Mouse (Mus musculus) G1E (cell line): Measurements from ENCODE around the gene Pawr. TPM values are rescaled to one million over a fixed set of nuclear protein-coding genes. Genes with fewer than 3 reads are reported as not detected.

Experiments
- ATAC-seq: 2 replicates; pipeline ENCODE4 v1.8.0; 2016; ENCODE audit warnings: mild to moderate bottlenecking; ENCODE audit not compliant: insufficient number of reproducible peaks, poor library complexity, low FRiP score, severe bottlenecking; ENCODE audit errors: extremely low read depth
- DNase-seq: peaks from one replicate; pipeline ENCODE4 v3.0.0; 2012; ENCODE audit warnings: low spot score
- H3K27me3 ChIP-seq: 2 replicates; pipeline ENCODE4 v1.6.1; 2012; ENCODE audit warnings: mild to moderate bottlenecking, low read length, inconsistent platforms; ENCODE audit not compliant: insufficient read depth
- H3K36me3 ChIP-seq: replicated peaks from 2 replicates; pipeline ENCODE3; 2012; ENCODE audit warnings: mild to moderate bottlenecking, inconsistent platforms
- H3K4me1 ChIP-seq: 2 replicates; pipeline ENCODE4 v1.6.1; 2012; ENCODE audit warnings: low read depth, low read length, inconsistent platforms, mixed read lengths; ENCODE audit not compliant: insufficient read depth
- H3K4me3 ChIP-seq: 2 replicates; pipeline ENCODE4 v1.5.1; 2012; ENCODE audit warnings: low read depth, mild to moderate bottlenecking, inconsistent platforms, low read length, moderate library complexity, mixed read lengths
- H3K9me3 ChIP-seq: replicated peaks from 2 replicates; pipeline ENCODE4 v1.6.1; 2012; ENCODE audit warnings: inconsistent platforms
- CTCF ChIP-seq: IDR thresholded peaks from 2 replicates; pipeline ENCODE4 v1.5.1; 2012; ENCODE audit warnings: low read depth, low read length, inconsistent platforms, mixed read lengths
- GATA1 ChIP-seq: IDR thresholded peaks from 2 replicates; pipeline ENCODE4 v1.6.1; 2012; ENCODE audit warnings: borderline replicate concordance, low read length, inconsistent platforms, mixed read lengths
- GATA2 ChIP-seq: IDR thresholded peaks from 2 replicates; pipeline ENCODE4 v1.6.1; 2012; ENCODE audit warnings: low read depth, low read length, inconsistent platforms, borderline replicate concordance
- POLR2AphosphoS5 ChIP-seq: IDR thresholded peaks from 2 replicates; pipeline ENCODE4 v1.6.1; 2012; ENCODE audit warnings: low read depth, low read length, inconsistent platforms; ENCODE audit not compliant: insufficient replicate concordance
- TAL1 ChIP-seq: conservative IDR thresholded peaks from 2 replicates; pipeline ENCODE4 v1.6.1; 2012; ENCODE audit warnings: low read depth, low read length, inconsistent platforms, mixed read lengths
- polyA plus RNA-seq: library from polyadenylated mRNA; stranded (reverse); fragments of >175 nt; gene quantifications from 2 replicates; pipeline ENCODE4 v1.2.3, GENCODE M21; 2012
- total RNA-seq, 2 experiments: library from RNA; stranded (forward) in 1 of 2; stranded (reverse) in 1 of 2; fragments of 200-1000 nt in 1 of 2; fragments of >200 nt in 1 of 2; fragmentation: Nextera tagmentation in 1 of 2; gene quantifications; 2 replicates each; pipeline ENCODE4 v1.2.3; 2014 to 2017

Gene Pawr
- total and polyA plus RNA-seq, 3 experiments, result 46.6 to 81.5 (median 65.2) TPM

- H3K4me3 ChIP-seq, result no peak overlapping the region
- ATAC-seq (no peak), DNase-seq (no peak)
- H3K36me3 ChIP-seq, result peaks cover 84% of the 10 kb centered on the region
- TF ChIP-seq CTCF (no peak), TAL1 (no peak), POLR2AphosphoS5 (no peak), GATA2 (no peak), GATA1 (no peak)
- H3K9me3 ChIP-seq, result no peaks in the 10 kb centered on the region
- peaks cover 28% of the 10 kb centered on the region for H3K4me1 ChIP-seq
- no peaks in the 10 kb centered on the region for H3K27me3 ChIP-seq
These were observed 76.5 kb downstream of the Pawr start for GRCm38 (mm10) chr10:108408437-108408836.

- Histone ChIP-seq H3K36me3 (peaks cover 84% of the 10 kb centered on the region), H3K27me3 (no peaks in the 10 kb centered on the region), H3K4me1 (peaks cover 24% of the 10 kb centered on the region), H3K9me3 (no peaks in the 10 kb centered on the region), H3K4me3 (no peak overlapping the region)
- ATAC-seq (no peak), DNase-seq (no peak)
- TF ChIP-seq POLR2AphosphoS5, result no peak
- no peak for TF ChIP-seq GATA2
- TF ChIP-seq GATA1, result no peak
- no peak for TF ChIP-seq TAL1
- no peak for TF ChIP-seq CTCF
These were observed 77.1 kb downstream of the Pawr start for GRCm38 (mm10) chr10:108408986-108409385.

- no peak for TF ChIP-seq GATA2
- TF ChIP-seq CTCF, result no peak
- TF ChIP-seq POLR2AphosphoS5, result no peak
- TF ChIP-seq TAL1, result no peak
- TF ChIP-seq GATA1, result no peak
- Histone ChIP-seq H3K4me3 (no peak overlapping the region), H3K36me3 (peaks cover 82% of the 10 kb centered on the region), H3K9me3 (no peaks in the 10 kb centered on the region), H3K27me3 (no peaks in the 10 kb centered on the region), H3K4me1 (peaks cover 21% of the 10 kb centered on the region)
- no peak for DNase-seq
- ATAC-seq, result no peak
These were observed 77.6 kb downstream of the Pawr start for GRCm38 (mm10) chr10:108409529-108409928.

GRCm38 (mm10) chr10:108414936-108415635 lies 83.2 kb downstream of the Pawr start:
- H3K36me3 ChIP-seq, result peaks cover 63% of the 10 kb centered on the region
- no peak for TF ChIP-seq GATA2
- no peaks in the 10 kb centered on the region for H3K9me3 ChIP-seq

GRCm38 (mm10) chr10:108417448-108417847 lies 85.5 kb downstream of the Pawr start:
- H3K4me3 ChIP-seq, result no peak overlapping the region
- peaks cover 7% of the 10 kb centered on the region; the same call in 1 of the 2 replicates for H3K4me1 ChIP-seq
- TF ChIP-seq CTCF (no peak), GATA1 (no peak), TAL1 (no peak), POLR2AphosphoS5 (no peak), GATA2 (no peak)
- no peak for ATAC-seq
- H3K9me3 ChIP-seq, result no peaks in the 10 kb centered on the region
- H3K27me3 ChIP-seq, result no peaks in the 10 kb centered on the region
- peaks cover 41% of the 10 kb centered on the region for H3K36me3 ChIP-seq
- no peak for DNase-seq

More at GRCm38 (mm10) chr10:108414936-108415635, 83.2 kb downstream of the Pawr start:
- DNase-seq (no peak), ATAC-seq (no peak)
- Histone ChIP-seq H3K27me3 (no peaks in the 10 kb centered on the region), H3K4me1 (peaks cover 5% of the 10 kb centered on the region; the same call in 1 of the 2 replicates), H3K4me3 (no peak overlapping the region)

GRCm38 (mm10) chr10:108430553-108430952 lies 98.6 kb downstream of the Pawr start:
- H3K4me1 ChIP-seq, result peaks cover 21% of the 10 kb centered on the region; the same call in 1 of the 2 replicates
- no peak overlapping the region for H3K4me3 ChIP-seq
- H3K36me3 ChIP-seq, result no peaks in the 10 kb centered on the region
- peaks cover 7% of the 10 kb centered on the region for H3K27me3 ChIP-seq
- DNase-seq (no peak), ATAC-seq (no peak)
- no peaks in the 10 kb centered on the region for H3K9me3 ChIP-seq
- TF ChIP-seq TAL1 (no peak), POLR2AphosphoS5 (no peak), CTCF (no peak), GATA2 (no peak), GATA1 (no peak)

- Histone ChIP-seq H3K36me3 (no peaks in the 10 kb centered on the region), H3K27me3 (peaks cover 14% of the 10 kb centered on the region), H3K4me1 (peaks cover 20% of the 10 kb centered on the region; the same call in 1 of the 2 replicates), H3K9me3 (no peaks in the 10 kb centered on the region), H3K4me3 (no peak overlapping the region)
- TF ChIP-seq CTCF, result no peak
- TF ChIP-seq GATA2, result no peak
- no peak for TF ChIP-seq TAL1
- TF ChIP-seq GATA1, result no peak
- TF ChIP-seq POLR2AphosphoS5, result no peak
- ATAC-seq, result no peak
- DNase-seq, result no peak
These were observed 100.3 kb downstream of the Pawr start for GRCm38 (mm10) chr10:108432194-108432593.
